Mouse (Mus musculus) ES-CJ7 (cell line): ENCODE measurements around the gene Il16.

Experiments used
- DNase-seq: peaks from one replicate; pipeline ENCODE4 v3.0.0; 2011; ENCODE audit warnings: low read depth, low spot score

Il16 gene

GRCm38 (mm10) chr7:83650638-83651037 lies 94.9 kb downstream of the Il16 start:
- DNase-seq = no peak

- no peak for DNase-seq
These were observed 96.7 kb downstream of the Il16 start for GRCm38 (mm10) chr7:83648807-83649206.

GRCm38 (mm10) chr7:83645476-83645875 lies 100.0 kb downstream of the Il16 start:
- DNase-seq = no peak

- no peak for DNase-seq
These were observed 100.8 kb downstream of the Il16 start for GRCm38 (mm10) chr7:83644761-83645160.

- no peak for DNase-seq
These were observed 101.9 kb downstream of the Il16 start for GRCm38 (mm10) chr7:83643581-83643980.

- DNase-seq = no peak
These were observed 104.4 kb downstream of the Il16 start for GRCm38 (mm10) chr7:83641163-83641562.

- no peak for DNase-seq
These were observed 104.9 kb downstream of the Il16 start for GRCm38 (mm10) chr7:83640581-83640980.

DNA sequence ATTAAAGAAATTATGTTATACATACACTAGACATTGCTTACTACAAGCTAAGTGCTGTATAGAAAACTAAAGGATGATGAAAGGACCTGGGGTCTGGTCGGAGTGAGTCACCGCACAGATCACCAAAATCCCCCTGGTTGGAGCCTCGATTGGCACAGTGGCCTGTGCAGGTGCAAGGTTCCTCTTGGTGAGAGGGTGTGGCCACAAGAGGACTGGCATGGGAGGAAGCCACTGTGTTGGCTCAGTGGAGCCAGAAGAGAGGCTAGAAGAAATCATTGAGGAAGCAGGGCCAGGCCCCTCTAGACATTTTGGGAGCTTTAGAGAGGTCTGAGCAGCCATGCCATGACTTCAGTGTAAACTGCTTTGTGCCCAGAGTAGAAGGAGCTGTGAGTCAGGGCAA lies 106.4 kb downstream of the Il16 start:
- no peak for DNase-seq

DNA sequence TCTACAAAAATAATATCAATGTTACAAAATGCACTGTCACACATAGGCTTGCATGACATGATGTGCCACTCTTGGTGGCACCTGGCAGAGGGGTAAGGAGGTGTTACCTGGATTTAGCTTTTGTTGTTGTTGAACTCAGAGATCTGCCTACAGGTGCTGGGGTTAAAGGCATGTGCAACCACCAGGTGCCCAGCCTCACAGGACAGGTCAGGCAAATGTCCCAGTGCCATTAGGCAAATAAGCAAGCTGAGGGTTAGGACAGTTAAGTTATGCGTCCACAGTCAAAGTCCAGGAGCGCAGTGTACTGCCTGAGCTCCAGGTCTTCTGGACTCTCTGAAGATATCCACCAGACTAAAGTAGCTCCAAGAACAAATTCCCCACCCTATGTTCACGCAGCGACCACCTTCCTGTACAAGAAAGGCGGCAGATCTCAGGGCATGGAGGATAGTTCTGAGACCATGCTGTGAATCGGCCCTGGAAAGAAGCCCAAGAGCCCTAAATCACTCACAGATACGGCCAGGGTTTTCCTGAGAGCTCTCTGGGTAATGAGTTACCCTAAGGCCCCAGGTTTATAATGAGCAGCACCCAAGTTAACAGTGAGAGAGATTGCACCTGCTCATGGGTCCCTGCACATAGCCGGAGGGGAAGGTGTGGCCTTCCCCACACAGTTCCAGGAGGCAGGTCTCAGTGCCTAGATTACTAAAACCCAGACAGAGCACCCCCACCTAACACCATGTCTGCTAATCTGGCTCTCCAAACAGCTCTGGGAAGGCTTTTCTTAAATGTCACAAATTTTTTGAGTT lies 107.5 kb downstream of the Il16 start:
- DNase-seq = no peak

GRCm38 (mm10) chr7:83636425-83636824 lies 109.1 kb downstream of the Il16 start:
- no peak for DNase-seq

GRCm38 (mm10) chr7:83635726-83636125 lies 109.8 kb downstream of the Il16 start:
- no peak for DNase-seq

- DNase-seq = no peak
These were observed 111.7 kb downstream of the Il16 start for GRCm38 (mm10) chr7:83633856-83634255.

DNA sequence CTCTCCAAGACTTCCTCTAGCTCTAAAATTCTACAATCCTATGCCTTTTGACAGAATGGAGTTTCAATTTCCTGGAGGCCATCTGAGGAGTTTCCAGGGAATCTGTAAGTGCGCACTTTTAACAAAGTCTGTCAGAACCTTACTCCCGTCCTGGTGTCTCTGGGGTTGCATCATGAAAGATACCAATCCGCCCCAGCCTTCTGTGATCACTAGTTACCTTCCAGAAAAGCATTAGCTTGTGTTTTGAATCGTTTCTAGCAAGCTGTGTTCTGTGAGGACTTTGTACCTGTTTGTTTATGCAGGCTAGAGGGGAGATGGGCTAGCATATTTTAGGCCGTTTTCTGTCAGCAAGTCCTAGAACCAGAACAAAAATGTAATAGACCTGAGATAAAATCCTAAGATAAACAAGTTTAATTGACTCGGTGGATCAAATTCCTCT lies 112.8 kb downstream of the Il16 start:
- DNase-seq = no peak

DNA sequence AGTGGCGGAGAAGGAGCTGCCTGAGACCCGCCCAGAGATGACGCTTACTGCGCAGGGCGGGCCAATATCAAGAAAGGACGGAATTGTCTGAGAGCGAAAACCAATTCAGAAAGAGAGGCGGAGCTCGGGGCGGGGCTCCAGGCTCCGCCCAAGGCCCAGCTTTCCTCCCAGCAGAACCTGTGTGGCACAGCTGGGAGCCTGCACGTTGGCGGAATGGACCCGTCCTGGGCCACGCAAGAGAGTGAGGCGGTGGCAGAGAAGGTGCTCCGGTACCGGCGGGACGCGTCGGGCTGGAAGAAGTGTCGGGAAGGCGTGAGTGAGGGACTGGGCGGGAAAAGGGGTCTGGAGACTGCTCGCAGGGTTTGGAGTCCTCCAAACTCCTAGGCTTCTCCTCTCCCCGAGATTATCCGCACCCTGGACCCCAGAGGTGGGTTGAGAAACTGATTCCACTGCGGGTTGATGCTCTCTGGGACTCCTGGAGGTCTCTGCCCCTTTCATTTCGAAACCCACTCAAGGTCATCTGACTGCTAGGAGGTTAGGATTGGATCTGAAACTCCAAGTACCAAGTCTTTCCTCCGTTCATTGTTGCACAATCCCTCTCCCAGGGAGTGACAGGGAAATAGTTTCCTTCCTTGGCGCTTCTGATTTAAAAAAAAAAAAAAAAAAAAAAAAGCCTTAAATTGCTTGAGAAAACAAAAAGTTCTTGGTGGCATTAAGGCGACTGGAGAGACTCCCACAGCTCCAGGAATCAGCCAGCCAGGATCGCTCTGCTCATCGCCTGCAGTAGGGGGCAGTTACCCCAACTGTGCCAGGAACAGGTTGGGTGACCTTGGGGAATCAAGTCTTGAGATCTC lies 113.5 kb downstream of the Il16 start, which contains the start of gene Stard5:
TSS of gene Stard5 (plus strand) at position 132 of the 854 bp plus-strand sequence.
- peak; percentile 87 for DNase-seq

- DNase-seq = no peak
These were observed 114.3 kb downstream of the Il16 start for GRCm38 (mm10) chr7:83631073-83631827.

DNA sequence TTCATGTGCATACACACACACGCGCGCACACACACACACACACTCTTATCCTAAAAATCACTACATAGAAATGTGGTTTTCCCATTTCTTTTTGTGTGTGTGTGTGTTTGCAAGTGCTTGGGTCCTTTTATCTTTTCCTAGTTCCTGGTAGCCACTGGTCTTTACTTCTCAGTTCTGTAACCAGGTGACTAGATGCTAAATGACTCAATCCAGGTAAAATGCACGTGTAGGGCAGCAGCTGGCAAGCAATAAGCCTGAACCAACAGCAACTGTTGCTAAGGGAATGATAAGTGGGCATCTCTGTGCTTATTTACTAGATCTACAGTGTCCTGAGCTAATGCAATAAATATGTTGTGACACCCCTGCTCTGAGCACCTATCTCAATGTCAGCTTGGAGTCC lies 118.2 kb downstream of the Il16 start:
- no peak for DNase-seq

- DNase-seq = no peak
These were observed 118.8 kb downstream of the Il16 start for GRCm38 (mm10) chr7:83626557-83627257.

GRCm38 (mm10) chr7:83624065-83624464 lies 121.5 kb downstream of the Il16 start:
- DNase-seq = no peak

DNA sequence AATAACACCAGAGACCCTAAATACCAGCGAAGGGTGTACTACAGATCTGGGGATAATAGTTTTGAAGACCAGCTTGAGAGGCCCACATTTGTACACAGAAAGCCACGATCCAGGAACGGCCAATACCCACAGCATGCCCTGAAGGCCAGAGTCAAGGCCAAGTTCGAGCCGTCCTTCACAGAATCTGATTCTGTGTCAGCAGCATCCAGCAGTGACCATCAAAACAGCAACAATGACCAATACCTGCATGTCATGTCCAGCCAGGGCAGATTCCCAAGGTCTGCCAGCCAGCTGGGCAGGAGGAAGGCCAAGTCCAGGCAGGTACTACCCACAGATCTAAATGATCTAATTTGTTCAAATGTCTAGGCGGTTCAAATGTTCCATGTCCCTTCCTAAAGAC lies 122.9 kb downstream of the Il16 start:
- DNase-seq = no peak

DNA sequence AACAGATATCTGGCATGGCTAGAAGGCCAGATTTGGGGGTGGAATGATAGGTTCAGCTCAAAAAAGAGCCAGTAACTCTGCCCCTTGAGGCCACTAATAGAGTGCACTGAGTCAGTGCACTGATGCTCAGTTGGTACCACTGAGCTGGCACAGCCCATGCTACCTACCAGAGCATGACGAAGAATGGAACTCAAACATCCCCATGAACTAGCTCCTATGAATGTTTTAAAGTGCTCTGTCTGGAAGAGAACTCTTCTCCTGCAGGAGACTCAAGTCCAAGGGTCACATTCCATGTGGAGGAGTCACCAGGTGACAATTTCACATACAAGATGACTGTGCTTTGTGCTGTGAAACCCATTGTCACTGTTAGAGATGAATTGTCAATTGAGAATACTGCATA lies 126.8 kb downstream of the Il16 start:
- DNase-seq = no peak

DNA sequence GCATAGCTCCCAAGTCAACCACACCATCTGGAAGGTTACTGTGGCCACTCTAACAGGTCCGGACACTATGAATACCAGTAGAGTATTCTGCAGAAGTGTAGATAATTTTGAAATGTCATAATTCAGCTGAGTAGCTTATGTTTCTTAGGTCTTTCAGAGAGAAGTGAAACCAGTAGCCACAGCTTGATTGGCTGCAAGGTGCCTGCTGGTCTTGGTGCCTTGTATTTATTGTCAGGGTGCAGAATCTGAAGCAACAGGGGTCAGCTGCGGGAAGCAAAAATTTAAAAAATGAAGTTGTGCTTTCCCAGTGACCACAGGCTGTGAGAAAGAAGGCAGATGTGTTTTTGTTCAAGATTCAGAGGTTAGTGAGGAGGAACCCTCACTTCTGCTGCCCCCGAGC lies 129.3 kb downstream of the Il16 start:
- no peak for DNase-seq
